Mouse (Mus musculus): ENCODE data around the gene Il1rap. TPM values are rescaled to one million over a fixed set of nuclear protein-coding genes. Genes with fewer than 3 reads are reported as not detected.

Il1rap gene
- polyA plus RNA-seq, 1 experiment from 2014 or later: 9.3 TPM

GRCm38 (mm10) chr16:26585806-26586205 is 4.3 kb downstream of the Il1rap start:
- WGBS: 89% methylated on average over 5 of the region's 5 CpGs
- Histone ChIP-seq H3K4me3 (replicated peaks; ENCODE audit: low read depth, low read length) (no peak overlapping the region), H3K4me1 (replicated peaks; ENCODE audit: insufficient read depth, low read length) (no peaks in the 10 kb centered on the region), H3K9me3 (replicated peaks; ENCODE audit: low read length) (no peaks in the 10 kb centered on the region), H3K9ac (ENCODE audit: low read depth, low read length) (no peak overlapping the region), H3K36me3 (ENCODE audit: insufficient read depth, low read length) (no peaks in the 10 kb centered on the region), H3K27ac (no peak overlapping the region), H3K4me2 (ENCODE audit: low read length) (no peak overlapping the region), H3K27me3 (ENCODE audit: insufficient read depth, low read length) (no peaks in the 10 kb centered on the region)
- ATAC-seq (replicated peaks; ENCODE audit: low FRiP score, low read depth): no peak
- TF ChIP-seq CTCF (IDR thresholded peaks at IDR 0.05; ENCODE audit: low read depth): no peak
- DNase-seq (ENCODE audit: low spot score): no peak

GRCm38 (mm10) chr16:26590897-26591570 is 9.5 kb downstream of the Il1rap start:
- ATAC-seq (replicated peaks; ENCODE audit: low FRiP score, low read depth): no peak
- DNase-seq (ENCODE audit: low spot score): no peak
- 57% methylated on average over 4 of the region's 4 CpGs for WGBS

GRCm38 (mm10) chr16:26596440-26596839 is 14.9 kb downstream of the Il1rap start:
- TF ChIP-seq CTCF (IDR thresholded peaks at IDR 0.05; ENCODE audit: low read depth): no peak
- Histone ChIP-seq H3K27me3 (ENCODE audit: insufficient read depth, low read length) (no peaks in the 10 kb centered on the region), H3K36me3 (ENCODE audit: insufficient read depth, low read length) (no peaks in the 10 kb centered on the region), H3K9me3 (replicated peaks; ENCODE audit: low read length) (no peaks in the 10 kb centered on the region), H3K9ac (ENCODE audit: low read depth, low read length) (no peak overlapping the region), H3K4me2 (ENCODE audit: low read length) (no peak overlapping the region), H3K4me3 (replicated peaks; ENCODE audit: low read depth, low read length) (no peak overlapping the region), H3K4me1 (replicated peaks; ENCODE audit: insufficient read depth, low read length) (no peaks in the 10 kb centered on the region), H3K27ac (no peak overlapping the region)
- 66% methylated on average over 7 of the region's 7 CpGs for WGBS
- ATAC-seq (replicated peaks; ENCODE audit: low FRiP score, low read depth) (no peak), DNase-seq (ENCODE audit: low spot score) (no peak)

More at GRCm38 (mm10) chr16:26590897-26591570, 9.5 kb downstream of the Il1rap start:
- Histone ChIP-seq H3K27me3 (ENCODE audit: insufficient read depth, low read length) (no peaks in the 10 kb centered on the region), H3K9ac (ENCODE audit: low read depth, low read length) (no peak overlapping the region), H3K4me1 (replicated peaks; ENCODE audit: insufficient read depth, low read length) (no peaks in the 10 kb centered on the region), H3K4me3 (replicated peaks; ENCODE audit: low read depth, low read length) (no peak overlapping the region), H3K27ac (no peak overlapping the region), H3K9me3 (replicated peaks; ENCODE audit: low read length) (no peaks in the 10 kb centered on the region), H3K36me3 (ENCODE audit: insufficient read depth, low read length) (no peaks in the 10 kb centered on the region), H3K4me2 (ENCODE audit: low read length) (no peak overlapping the region)
- no peak for TF ChIP-seq CTCF (IDR thresholded peaks at IDR 0.05; ENCODE audit: low read depth)

GRCm38 (mm10) chr16:26597307-26597706 is 15.8 kb downstream of the Il1rap start:
- no peaks in the 10 kb centered on the region for H3K4me1 ChIP-seq (replicated peaks; ENCODE audit: insufficient read depth, low read length)
- H3K36me3 ChIP-seq (ENCODE audit: insufficient read depth, low read length): no peaks in the 10 kb centered on the region
- H3K4me2 ChIP-seq (ENCODE audit: low read length): no peak overlapping the region
- H3K9ac ChIP-seq (ENCODE audit: low read depth, low read length): no peak overlapping the region
- no peaks in the 10 kb centered on the region for H3K9me3 ChIP-seq (replicated peaks; ENCODE audit: low read length)
- no peak for TF ChIP-seq CTCF (IDR thresholded peaks at IDR 0.05; ENCODE audit: low read depth)
- DNase-seq (ENCODE audit: low spot score) (peak; percentile 75), ATAC-seq (replicated peaks; ENCODE audit: low FRiP score, low read depth) (no peak; the same call in 1 of the 2 replicates)
- H3K4me3 ChIP-seq (replicated peaks; ENCODE audit: low read depth, low read length): no peak overlapping the region
- no peak overlapping the region for H3K27ac ChIP-seq
- no peaks in the 10 kb centered on the region for H3K27me3 ChIP-seq (ENCODE audit: insufficient read depth, low read length)
- WGBS: 29% methylated on average over 7 of the region's 7 CpGs

GRCm38 (mm10) chr16:26598591-26598990 is 17.1 kb downstream of the Il1rap start:
- H3K27ac ChIP-seq: no peak overlapping the region
- no peak for DNase-seq (ENCODE audit: low spot score)
- no peak for ATAC-seq (replicated peaks; ENCODE audit: low FRiP score, low read depth)

GRCm38 (mm10) chr16:26601482-26601881 is 20.0 kb downstream of the Il1rap start:
- no peaks in the 10 kb centered on the region for H3K36me3 ChIP-seq (ENCODE audit: insufficient read depth, low read length)
- H3K9ac ChIP-seq (ENCODE audit: low read depth, low read length): no peak overlapping the region
- no peaks in the 10 kb centered on the region for H3K27me3 ChIP-seq (ENCODE audit: insufficient read depth, low read length)
- no peaks in the 10 kb centered on the region for H3K4me1 ChIP-seq (replicated peaks; ENCODE audit: insufficient read depth, low read length)
- H3K9me3 ChIP-seq (replicated peaks; ENCODE audit: low read length): no peaks in the 10 kb centered on the region
- no peak for TF ChIP-seq CTCF (IDR thresholded peaks at IDR 0.05; ENCODE audit: low read depth)
- H3K4me3 ChIP-seq (replicated peaks; ENCODE audit: low read depth, low read length): no peak overlapping the region
- ATAC-seq (replicated peaks; ENCODE audit: low FRiP score, low read depth) (no peak), DNase-seq (ENCODE audit: low spot score) (no peak)
- WGBS: 84% methylated on average over 1 of the region's 1 CpGs
- no peak overlapping the region for H3K4me2 ChIP-seq (ENCODE audit: low read length)
- H3K27ac ChIP-seq: no peak overlapping the region

More at GRCm38 (mm10) chr16:26598591-26598990, 17.1 kb downstream of the Il1rap start:
- H3K9me3 ChIP-seq (replicated peaks; ENCODE audit: low read length): no peaks in the 10 kb centered on the region
- no peaks in the 10 kb centered on the region for H3K4me1 ChIP-seq (replicated peaks; ENCODE audit: insufficient read depth, low read length)
- TF ChIP-seq CTCF (IDR thresholded peaks at IDR 0.05; ENCODE audit: low read depth): no peak
- H3K9ac ChIP-seq (ENCODE audit: low read depth, low read length): no peak overlapping the region
- H3K4me3 ChIP-seq (replicated peaks; ENCODE audit: low read depth, low read length): no peak overlapping the region
- H3K27me3 ChIP-seq (ENCODE audit: insufficient read depth, low read length): no peaks in the 10 kb centered on the region
- 72% methylated on average over 5 of the region's 5 CpGs for WGBS
- H3K4me2 ChIP-seq (ENCODE audit: low read length): no peak overlapping the region
- H3K36me3 ChIP-seq (ENCODE audit: insufficient read depth, low read length): no peaks in the 10 kb centered on the region

- H3K4me2 ChIP-seq (ENCODE audit: low read length): no peak overlapping the region
- H3K4me3 ChIP-seq (replicated peaks; ENCODE audit: low read depth, low read length): no peak overlapping the region
- no peaks in the 10 kb centered on the region for H3K4me1 ChIP-seq (replicated peaks; ENCODE audit: insufficient read depth, low read length)
- H3K36me3 ChIP-seq (ENCODE audit: insufficient read depth, low read length): no peaks in the 10 kb centered on the region
- TF ChIP-seq CTCF (IDR thresholded peaks at IDR 0.05; ENCODE audit: low read depth): no peak
- H3K9ac ChIP-seq (ENCODE audit: low read depth, low read length): no peak overlapping the region
- H3K27ac ChIP-seq: no peak overlapping the region
- ATAC-seq (replicated peaks; ENCODE audit: low FRiP score, low read depth): no peak
- no peaks in the 10 kb centered on the region for H3K9me3 ChIP-seq (replicated peaks; ENCODE audit: low read length)
- H3K27me3 ChIP-seq (ENCODE audit: insufficient read depth, low read length): no peaks in the 10 kb centered on the region
- WGBS: 76% methylated on average over 3 of the region's 3 CpGs
- DNase-seq (ENCODE audit: low spot score): no peak
These were observed 23.1 kb downstream of the Il1rap start for GRCm38 (mm10) chr16:26604621-26605020.
